Mouse (Mus musculus) lung, postnatal 4 days (tissue): ENCODE results near the gene Wnt2.

Experiments used
- DNase-seq, 2 experiments: peaks; one replicate each; pipeline ENCODE4 v3.0.0; 2021

Gene Wnt2

GRCm38 (mm10) chr6:18029746-18030656 lies at the start of gene Wnt2:
Gene Wnt2 (minus strand): TSS chr6:18030585.
- peak; percentile 31 to 62 for DNase-seq

GRCm38 (mm10) chr6:18078615-18079014 lies 48.2 kb upstream of the Wnt2 start:
- DNase-seq = no peak

- no peak for DNase-seq
Measured at GRCm38 (mm10) chr6:18076986-18077385, 46.6 kb upstream of the Wnt2 start.

- no peak for DNase-seq
Measured at GRCm38 (mm10) chr6:18076577-18076976, 46.2 kb upstream of the Wnt2 start.

- DNase-seq = no peak
Measured at GRCm38 (mm10) chr6:18057899-18058298, 27.5 kb upstream of the Wnt2 start.

GRCm38 (mm10) chr6:18051702-18052101 lies 21.3 kb upstream of the Wnt2 start:
- no peak for DNase-seq

GRCm38 (mm10) chr6:18044299-18044698 lies 13.9 kb upstream of the Wnt2 start:
- DNase-seq = no peak

- no peak for DNase-seq
Measured at GRCm38 (mm10) chr6:18043172-18043571, 12.8 kb upstream of the Wnt2 start.

- no peak for DNase-seq
Measured at GRCm38 (mm10) chr6:18032271-18032670, 1.9 kb upstream of the Wnt2 start.

- peak; percentile 71 to 90 for DNase-seq
Measured at GRCm38 (mm10) chr6:18031509-18032010, 1.2 kb upstream of the Wnt2 start.

GRCm38 (mm10) chr6:18030868-18031508 lies 603 bp upstream of the Wnt2 start:
- peak in 1 of 2 experiments; percentile 29 for DNase-seq

- DNase-seq = no peak
Measured at GRCm38 (mm10) chr6:18024133-18024794, 6.1 kb downstream of the Wnt2 start.

GRCm38 (mm10) chr6:18013346-18013745 lies 17.0 kb downstream of the Wnt2 start:
- no peak for DNase-seq

- peak; percentile 44 to 73 for DNase-seq
Measured at GRCm38 (mm10) chr6:18007356-18007755, 23.0 kb downstream of the Wnt2 start.

- DNase-seq = no peak
Measured at GRCm38 (mm10) chr6:18002065-18002464, 28.3 kb downstream of the Wnt2 start.

- DNase-seq = no peak
Measured at GRCm38 (mm10) chr6:17998497-17998896, 31.9 kb downstream of the Wnt2 start.

- DNase-seq = no peak
Measured at GRCm38 (mm10) chr6:17994956-17995790, 35.2 kb downstream of the Wnt2 start.

- peak; percentile 34 to 80 for DNase-seq
Measured at GRCm38 (mm10) chr6:17991625-17992024, 38.8 kb downstream of the Wnt2 start.

GRCm38 (mm10) chr6:17990173-17991028 lies 40.0 kb downstream of the Wnt2 start:
- no peak for DNase-seq

GRCm38 (mm10) chr6:17979361-17979760 lies 51.0 kb downstream of the Wnt2 start:
- no peak for DNase-seq

- DNase-seq = no peak
Measured at GRCm38 (mm10) chr6:17978881-17979280, 51.5 kb downstream of the Wnt2 start.
